Mouse (Mus musculus): ENCODE data around the gene Srrm2. TPM values are rescaled to one million over a fixed set of nuclear protein-coding genes. Genes with fewer than 3 reads are reported as not detected.

The Srrm2 gene
- polyA plus RNA-seq, 1 experiment from 2014 or later: 334 TPM

DNA sequence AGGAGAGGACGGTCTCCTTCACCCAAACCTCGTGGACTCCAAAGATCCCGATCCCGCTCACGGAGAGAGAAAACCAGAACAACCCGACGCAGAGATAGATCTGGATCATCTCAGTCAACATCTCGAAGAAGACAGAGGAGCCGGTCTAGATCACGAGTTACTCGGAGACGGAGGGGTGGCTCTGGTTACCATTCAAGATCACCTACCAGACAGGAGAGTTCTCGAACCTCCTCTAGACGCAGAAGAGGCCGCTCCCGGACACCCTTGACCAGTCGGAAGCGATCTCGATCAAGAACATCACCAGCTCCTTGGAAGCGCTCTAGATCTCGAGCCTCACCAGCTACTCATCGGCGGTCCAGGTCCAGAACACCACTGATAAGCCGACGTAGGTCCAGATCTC is 28.9 kb downstream of the Srrm2 start:
- Histone ChIP-seq H3K9me3 (replicated peaks) (peaks cover 56% of the 10 kb centered on the region), H3K4me1 (no peaks in the 10 kb centered on the region), H3K27ac (no peak overlapping the region), H3K4me2 (no peak overlapping the region), H3K27me3 (replicated peaks) (no peaks in the 10 kb centered on the region), H3K36me3 (peaks cover 100% of the 10 kb centered on the region), H3K9ac (no peak overlapping the region), H3K4me3 (no peak overlapping the region)
- no peak for ATAC-seq
- 96% methylated on average over 25 of the region's 25 CpGs for WGBS (ENCODE audit: insufficient replicate concordance)

DNA sequence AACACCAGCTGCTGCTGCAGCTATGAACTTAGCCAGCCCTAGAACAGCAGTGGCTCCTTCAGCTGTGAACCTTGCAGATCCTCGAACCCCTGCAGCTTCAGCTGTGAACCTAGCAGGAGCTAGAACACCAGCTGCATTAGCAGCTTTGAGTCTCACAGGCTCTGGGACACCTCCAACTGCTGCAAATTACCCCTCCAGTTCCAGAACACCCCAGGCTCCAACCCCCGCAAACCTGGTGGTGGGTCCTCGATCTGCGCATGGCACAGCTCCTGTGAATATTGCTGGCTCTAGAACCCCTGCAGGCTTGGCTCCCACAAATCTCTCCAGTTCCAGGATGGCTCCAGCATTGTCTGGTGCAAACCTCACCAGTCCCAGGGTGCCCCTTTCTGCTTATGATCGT is 30.4 kb downstream of the Srrm2 start:
- H3K4me2 ChIP-seq: no peak overlapping the region

GRCm38 (mm10) chr17:23822094-23822493 is 31.8 kb downstream of the Srrm2 start:
- no peak for ATAC-seq

More for the DNA sequence above, 30.4 kb downstream of the Srrm2 start:
- Histone ChIP-seq H3K9me3 (replicated peaks) (peaks cover 47% of the 10 kb centered on the region), H3K27ac (no peak overlapping the region), H3K4me3 (no peak overlapping the region), H3K4me1 (no peaks in the 10 kb centered on the region), H3K9ac (no peak overlapping the region), H3K36me3 (peaks cover 100% of the 10 kb centered on the region), H3K27me3 (replicated peaks) (no peaks in the 10 kb centered on the region)
- 93% methylated on average over 5 of the region's 5 CpGs for WGBS (ENCODE audit: insufficient replicate concordance)
- no peak for ATAC-seq

GRCm38 (mm10) chr17:23823018-23823417 is 32.7 kb downstream of the Srrm2 start:
- Histone ChIP-seq H3K4me1 (peaks cover 20% of the 10 kb centered on the region), H3K36me3 (peaks cover 95% of the 10 kb centered on the region), H3K9me3 (replicated peaks) (peaks cover 25% of the 10 kb centered on the region), H3K4me3 (no peak overlapping the region), H3K27me3 (replicated peaks) (no peaks in the 10 kb centered on the region), H3K9ac (no peak overlapping the region), H3K27ac (no peak overlapping the region), H3K4me2 (no peak overlapping the region)
- ATAC-seq: no peak
- WGBS (ENCODE audit: insufficient replicate concordance): 91% methylated on average over 16 of the region's 16 CpGs

More at GRCm38 (mm10) chr17:23822094-23822493, 31.8 kb downstream of the Srrm2 start:
- 78% methylated on average over 6 of the region's 6 CpGs for WGBS (ENCODE audit: insufficient replicate concordance)
- Histone ChIP-seq H3K27me3 (replicated peaks) (no peaks in the 10 kb centered on the region), H3K4me1 (peaks cover 11% of the 10 kb centered on the region), H3K27ac (no peak overlapping the region), H3K36me3 (peaks cover 100% of the 10 kb centered on the region), H3K9me3 (replicated peaks) (peaks cover 34% of the 10 kb centered on the region), H3K4me3 (no peak overlapping the region), H3K4me2 (no peak overlapping the region), H3K9ac (no peak overlapping the region)

DNA sequence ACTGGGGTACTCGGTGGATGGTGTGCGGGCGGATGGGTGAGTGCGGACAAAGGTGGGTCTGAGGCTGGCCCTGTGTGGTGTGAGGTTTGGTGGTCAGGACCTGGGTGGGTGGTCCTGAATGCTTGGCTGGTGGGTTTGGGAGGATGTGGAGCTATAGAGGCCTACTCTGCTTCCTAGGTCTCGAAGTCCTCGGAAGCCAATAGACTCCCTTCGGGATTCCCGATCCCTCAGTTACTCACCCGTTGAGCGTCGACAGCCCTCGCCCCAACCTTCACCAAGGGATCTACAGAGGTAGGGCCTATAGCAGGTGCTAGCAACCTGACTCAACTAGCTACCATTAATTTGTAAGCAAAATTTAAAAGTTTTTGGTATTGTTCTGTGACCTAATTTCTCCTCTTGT is 33.3 kb downstream of the Srrm2 start:
- peaks cover 19% of the 10 kb centered on the region for H3K9me3 ChIP-seq (replicated peaks)
- peaks cover 24% of the 10 kb centered on the region for H3K4me1 ChIP-seq
- no peak overlapping the region for H3K4me2 ChIP-seq
- peaks cover 89% of the 10 kb centered on the region for H3K36me3 ChIP-seq
- no peak; the same call in 1 of the 2 replicates for ATAC-seq
- H3K9ac ChIP-seq: no peak overlapping the region
- no peaks in the 10 kb centered on the region for H3K27me3 ChIP-seq (replicated peaks)
- no peak overlapping the region for H3K4me3 ChIP-seq
- H3K27ac ChIP-seq: no peak overlapping the region
- WGBS (ENCODE audit: insufficient replicate concordance): 92% methylated on average over 12 of the region's 12 CpGs

GRCm38 (mm10) chr17:23825591-23825990 is 35.3 kb downstream of the Srrm2 start:
- H3K4me1 ChIP-seq: peaks cover 31% of the 10 kb centered on the region
- H3K27ac ChIP-seq: no peak overlapping the region
- H3K9ac ChIP-seq: no peak overlapping the region
- peaks cover 69% of the 10 kb centered on the region for H3K36me3 ChIP-seq
- no peaks in the 10 kb centered on the region for H3K9me3 ChIP-seq (replicated peaks)
- 77% methylated on average over 4 of the region's 4 CpGs for WGBS (ENCODE audit: insufficient replicate concordance)
- ATAC-seq: no peak
- H3K27me3 ChIP-seq (replicated peaks): peaks cover 6% of the 10 kb centered on the region; the same call in 1 of the 2 replicates
- H3K4me2 ChIP-seq: no peak overlapping the region
- no peak overlapping the region for H3K4me3 ChIP-seq

- Histone ChIP-seq H3K4me3 (peak overlapping the region; percentile 84), H3K36me3 (peaks cover 41% of the 10 kb centered on the region), H3K9me3 (replicated peaks) (no peaks in the 10 kb centered on the region), H3K27ac (peak overlapping the region; percentile 85), H3K4me2 (peak overlapping the region; percentile 87), H3K27me3 (replicated peaks) (peaks cover 32% of the 10 kb centered on the region), H3K4me1 (peaks cover 31% of the 10 kb centered on the region), H3K9ac (peak overlapping the region; percentile 85)
- under 1% methylated on average over 47 of the region's 47 CpGs for WGBS (ENCODE audit: insufficient replicate concordance)
- ATAC-seq: peak; percentile 72
Observed at GRCm38 (mm10) chr17:23828271-23829001, 38.1 kb downstream of the Srrm2 start.

GRCm38 (mm10) chr17:23829064-23829619 is 38.8 kb downstream of the Srrm2 start, which contains the start of gene Elob:
Gene Elob, minus strand, starts transcription at chr17:23829136.
- peaks cover 39% of the 10 kb centered on the region for H3K27me3 ChIP-seq (replicated peaks)
- H3K27ac ChIP-seq: peak within 1 kb of the TSS; percentile 85
- H3K36me3 ChIP-seq: peaks cover 34% of the 10 kb centered on the region
- H3K9me3 ChIP-seq (replicated peaks): no peaks in the 10 kb centered on the region
- 1% methylated on average over 37 of the region's 42 CpGs for WGBS (ENCODE audit: insufficient replicate concordance)
- peak within 1 kb of the TSS; percentile 87 for H3K4me2 ChIP-seq
- peaks cover 31% of the 10 kb centered on the region for H3K4me1 ChIP-seq
- H3K9ac ChIP-seq: peak within 1 kb of the TSS; percentile 85
- peak; percentile 92 for ATAC-seq
- H3K4me3 ChIP-seq: peak within 1 kb of the TSS; percentile 84

GRCm38 (mm10) chr17:23831201-23831600 is 40.9 kb downstream of the Srrm2 start:
- H3K4me3 ChIP-seq: no peak overlapping the region
- no peak overlapping the region for H3K4me2 ChIP-seq
- H3K36me3 ChIP-seq: peaks cover 13% of the 10 kb centered on the region
- H3K9ac ChIP-seq: no peak overlapping the region
- no peaks in the 10 kb centered on the region for H3K9me3 ChIP-seq (replicated peaks)
- H3K27ac ChIP-seq: no peak overlapping the region
- ATAC-seq: no peak
- 83% methylated on average over 1 of the region's 1 CpGs for WGBS (ENCODE audit: insufficient replicate concordance)
- peaks cover 59% of the 10 kb centered on the region for H3K27me3 ChIP-seq (replicated peaks)
- H3K4me1 ChIP-seq: peaks cover 29% of the 10 kb centered on the region

DNA sequence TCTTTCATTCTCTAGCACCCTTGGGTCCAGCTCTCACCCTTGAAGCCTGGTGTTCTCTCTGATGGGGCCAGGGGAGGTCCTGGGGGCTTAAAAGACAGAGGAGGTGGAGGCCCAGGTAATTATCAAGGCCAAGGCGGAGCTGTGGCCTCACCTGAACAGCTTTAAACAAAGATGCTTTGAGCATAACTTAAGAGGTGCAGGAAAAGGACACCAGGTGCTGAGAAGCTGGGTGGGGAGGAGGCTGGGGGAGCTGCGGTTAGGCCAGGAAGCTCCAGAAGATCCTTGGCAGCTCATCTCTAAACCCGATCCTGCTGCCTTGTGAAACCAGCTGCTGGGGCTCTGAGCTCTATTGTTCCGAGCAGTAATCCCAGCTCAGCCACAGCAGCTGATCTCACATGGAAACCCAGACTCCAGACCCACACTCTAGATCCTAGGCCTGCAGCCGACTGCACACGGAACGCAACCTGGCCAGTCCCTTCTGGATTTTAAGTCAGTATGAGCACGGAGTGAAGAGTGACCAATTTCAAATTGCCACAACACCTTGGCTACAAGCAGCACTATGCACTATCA is 45.8 kb downstream of the Srrm2 start, which contains the start of gene Prss33:
Prss33 (minus strand) TSS at position 51 of the 570 bp plus-strand sequence.
- H3K9ac ChIP-seq: no peak within 1 kb of the TSS
- H3K4me1 ChIP-seq: no peaks in the 10 kb centered on the region
- WGBS (ENCODE audit: insufficient replicate concordance): 62% methylated on average over 8 of the region's 8 CpGs
- no peak within 1 kb of the TSS for H3K4me2 ChIP-seq
- H3K4me3 ChIP-seq: no peak within 1 kb of the TSS
- no peaks in the 10 kb centered on the region for H3K36me3 ChIP-seq
- ATAC-seq: no peak
- no peak within 1 kb of the TSS for H3K27ac ChIP-seq
- peaks cover 73% of the 10 kb centered on the region for H3K27me3 ChIP-seq (replicated peaks)
- H3K9me3 ChIP-seq (replicated peaks): no peaks in the 10 kb centered on the region

- no peaks in the 10 kb centered on the region for H3K9me3 ChIP-seq (replicated peaks)
- peaks cover 36% of the 10 kb centered on the region for H3K27me3 ChIP-seq (replicated peaks)
- 20% methylated on average over 4 of the region's 4 CpGs for WGBS (ENCODE audit: insufficient replicate concordance)
- no peak overlapping the region for H3K4me2 ChIP-seq
- no peak overlapping the region for H3K27ac ChIP-seq
- ATAC-seq: no peak
- no peak overlapping the region for H3K9ac ChIP-seq
- H3K36me3 ChIP-seq: no peaks in the 10 kb centered on the region
- no peak overlapping the region for H3K4me3 ChIP-seq
- peaks cover 9% of the 10 kb centered on the region for H3K4me1 ChIP-seq
Observed at GRCm38 (mm10) chr17:23841145-23841544, 50.8 kb downstream of the Srrm2 start.
